Mouse (Mus musculus) midbrain, embryonic 14.5 days (tissue): ENCODE data around the gene Gipc3. TPM values are rescaled to one million over a fixed set of nuclear protein-coding genes. Genes with fewer than 3 reads are reported as not detected.

Experiments
- ATAC-seq: fragments of 200-750 bp; cut with Nextera tagmentation; 2 replicates; pipeline ENCODE4 v1.8.0; 2017; ENCODE audit warnings: moderate number of reproducible peaks, moderate library complexity; ENCODE audit not compliant: low FRiP score, low TSS enrichment
- DNase-seq: peaks from one replicate; pipeline ENCODE4 v3.0.0-alpha.2; 2015
- H3K27ac ChIP-seq: fragments of 300-500 bp; sonication (generic); replicated peaks from 2 replicates; pipeline ENCODE4 v1.5.1; 2014; ENCODE audit warnings: mild to moderate bottlenecking, low read depth, low read length, moderate library complexity
- H3K27me3 ChIP-seq: fragments of 300-500 bp; sonication (generic); 2 replicates; pipeline ENCODE4 v1.6.1; 2014; ENCODE audit warnings: low read length, control low read depth, mixed read lengths; ENCODE audit not compliant: control insufficient read depth, insufficient read depth
- H3K36me3 ChIP-seq: fragments of 300-500 bp; sonication (generic); 2 replicates; pipeline ENCODE4 v1.6.1; 2014; ENCODE audit warnings: low read length, control low read depth; ENCODE audit not compliant: control insufficient read depth, insufficient read depth
- H3K4me1 ChIP-seq: fragments of 300-500 bp; sonication (generic); 2 replicates; pipeline ENCODE4 v1.6.1; 2014; ENCODE audit warnings: mild to moderate bottlenecking, antibody characterized with exemption, low read length, control low read depth; ENCODE audit not compliant: control insufficient read depth, insufficient read depth
- H3K4me2 ChIP-seq: fragments of 300-500 bp; sonication (generic); 2 replicates; pipeline ENCODE4 v1.6.1; 2014; ENCODE audit warnings: mild to moderate bottlenecking, low read length, moderate library complexity
- H3K4me3 ChIP-seq: fragments of 300-500 bp; sonication (generic); replicated peaks from 2 replicates; pipeline ENCODE4 v1.5.1; 2014; ENCODE audit warnings: low read depth, low read length
- H3K9ac ChIP-seq: fragments of 300-500 bp; sonication (generic); replicated peaks from 2 replicates; pipeline ENCODE4 v1.6.1; 2014; ENCODE audit warnings: mild to moderate bottlenecking, low read length, moderate library complexity
- H3K9me3 ChIP-seq: fragments of 300-500 bp; sonication (generic); 2 replicates; pipeline ENCODE4 v1.6.1; 2016; ENCODE audit warnings: low read length, control low read depth, mixed read lengths; ENCODE audit not compliant: control insufficient read depth
- WGBS: fragments of 180-500 bp; shearing (Covaris S2); extraction: QIAGEN DNeasy Blood & Tissue Kit; methylation state at CpG from one replicate; pipeline ENCODE4 v1.1.7; 2014; 5-methylcytosine and 5-hydroxymethylcytosine counted together
- polyA plus RNA-seq: library from polyadenylated mRNA; unstranded; fragments of >200 nt; fragmentation: Nextera tagmentation; extraction: Ambion mirVana; gene quantifications from 2 replicates; pipeline ENCODE4 v1.2.1, GENCODE M21; 2014

The Gipc3 gene
- polyA plus RNA-seq, 1 experiment from 2014 or later: not detected

DNA sequence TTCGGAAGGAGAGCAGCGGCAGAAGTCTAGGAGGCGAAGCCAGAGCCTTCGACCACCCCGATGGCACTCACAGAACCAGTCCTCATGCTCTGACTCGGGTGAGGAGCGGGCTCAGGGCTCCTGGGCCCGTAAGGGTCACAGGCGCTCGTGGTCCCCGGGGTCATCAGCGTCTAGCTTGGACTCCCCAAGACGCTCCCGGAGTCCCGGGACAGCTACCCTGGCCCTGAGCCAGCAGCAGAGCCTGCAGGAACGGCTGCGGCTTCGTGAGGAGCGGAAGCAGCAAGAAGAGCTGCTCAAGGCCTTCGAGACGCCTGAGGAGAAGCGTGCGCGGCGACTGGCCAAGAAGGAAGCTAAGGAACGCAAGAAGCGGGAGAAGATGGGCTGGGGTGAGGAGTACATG lies 20.6 kb downstream of the Gipc3 start:
- DNase-seq: no peak

DNA sequence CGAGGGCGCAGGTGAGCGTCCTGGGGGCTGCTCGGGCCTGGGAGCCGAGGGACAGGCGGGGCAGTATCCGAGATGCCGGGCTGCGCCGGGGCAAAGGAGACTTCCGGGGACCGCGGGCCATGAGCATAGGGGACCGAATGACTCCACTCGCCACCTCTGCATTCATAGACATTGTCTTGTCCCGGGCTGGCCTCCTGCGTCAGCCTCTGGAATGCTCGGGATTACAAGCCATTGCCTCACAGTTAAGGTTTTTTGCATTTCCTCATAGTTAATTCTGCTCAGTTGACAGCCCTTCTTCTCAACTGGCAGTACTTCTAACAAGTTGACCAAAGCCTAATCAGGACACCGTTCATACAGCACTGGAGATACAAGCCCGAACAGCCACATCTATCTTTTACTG lies 21.6 kb downstream of the Gipc3 start:
- peak overlapping the region; percentile 93 for H3K4me3 ChIP-seq
- no peaks in the 10 kb centered on the region for H3K9me3 ChIP-seq
- no peaks in the 10 kb centered on the region for H3K27me3 ChIP-seq
- H3K36me3 ChIP-seq: peaks cover 62% of the 10 kb centered on the region
- 0 out of 2 replicates have a peak, but pooled peaks have one; percentile 0 for ATAC-seq
- H3K4me2 ChIP-seq: peak overlapping the region; percentile 79
- WGBS: 4% methylated on average over 20 of the region's 20 CpGs
- peaks cover 15% of the 10 kb centered on the region for H3K4me1 ChIP-seq
- DNase-seq: no peak
- H3K9ac ChIP-seq: peak overlapping the region; percentile 76
- H3K27ac ChIP-seq: peak overlapping the region; percentile 94

More for the DNA sequence above, 20.6 kb downstream of the Gipc3 start:
- Histone ChIP-seq H3K9ac (no peak overlapping the region), H3K27ac (no peak overlapping the region), H3K4me1 (peaks cover 15% of the 10 kb centered on the region), H3K4me2 (no peak overlapping the region), H3K27me3 (no peaks in the 10 kb centered on the region), H3K9me3 (no peaks in the 10 kb centered on the region), H3K36me3 (peaks cover 61% of the 10 kb centered on the region), H3K4me3 (peak overlapping the region; percentile 93; the same call in 1 of the 2 replicates)
- no peak for ATAC-seq
- 93% methylated on average over 27 of the region's 27 CpGs for WGBS

- peak within 1 kb of the TSS; percentile 94 for H3K27ac ChIP-seq
- peak within 1 kb of the TSS; percentile 93 for H3K4me3 ChIP-seq
- peak; percentile 100 for DNase-seq
- peak within 1 kb of the TSS; percentile 76 for H3K9ac ChIP-seq
- no peaks in the 10 kb centered on the region for H3K27me3 ChIP-seq
- peaks cover 62% of the 10 kb centered on the region for H3K36me3 ChIP-seq
- H3K9me3 ChIP-seq: no peaks in the 10 kb centered on the region
- H3K4me1 ChIP-seq: peaks cover 15% of the 10 kb centered on the region
- under 1% methylated on average over 68 of the region's 68 CpGs for WGBS
- H3K4me2 ChIP-seq: peak within 1 kb of the TSS; percentile 79
- peak; percentile 94 for ATAC-seq
Measured at GRCm38 (mm10) chr10:81320550-81321347, 22.3 kb downstream of the Gipc3 start, which contains the start of gene Cactin. TSS of gene Cactin (plus strand) at chr10:81321103.

- Histone ChIP-seq H3K27me3 (no peaks in the 10 kb centered on the region), H3K4me1 (peaks cover 15% of the 10 kb centered on the region), H3K4me3 (peak overlapping the region; percentile 93), H3K9me3 (no peaks in the 10 kb centered on the region), H3K27ac (peak overlapping the region; percentile 94), H3K4me2 (peak overlapping the region; percentile 79), H3K36me3 (peaks cover 62% of the 10 kb centered on the region), H3K9ac (peak overlapping the region; percentile 27; the same call in 1 of the 2 replicates)
- WGBS: 1% methylated on average over 38 of the region's 38 CpGs
- peak; percentile 97 for DNase-seq
- no peak for ATAC-seq
Measured at GRCm38 (mm10) chr10:81319741-81320549, 23.1 kb downstream of the Gipc3 start.

DNA sequence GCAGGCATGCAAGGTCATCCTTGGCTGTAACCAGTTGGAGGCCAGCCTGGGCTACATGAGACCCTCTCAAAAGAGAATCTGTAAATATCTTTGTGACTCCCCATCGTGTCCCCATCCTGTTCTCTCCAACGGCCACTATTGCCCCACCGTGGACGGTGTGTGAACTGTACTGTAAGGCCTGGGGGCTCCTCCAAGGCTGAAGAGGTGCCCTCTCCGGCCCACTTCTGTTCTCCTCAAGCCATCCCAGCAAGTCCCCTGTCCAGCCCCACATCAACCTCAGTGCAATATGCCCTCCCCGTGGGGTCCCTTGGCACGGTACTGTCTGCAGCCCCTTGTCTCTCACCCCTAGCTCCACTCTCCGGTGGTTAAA lies 23.8 kb downstream of the Gipc3 start:
- Histone ChIP-seq H3K4me3 (peak overlapping the region; percentile 93), H3K9ac (peak overlapping the region; percentile 27; the same call in 1 of the 2 replicates), H3K27me3 (no peaks in the 10 kb centered on the region), H3K4me2 (peak overlapping the region; percentile 79), H3K36me3 (peaks cover 62% of the 10 kb centered on the region), H3K4me1 (peaks cover 15% of the 10 kb centered on the region), H3K9me3 (no peaks in the 10 kb centered on the region), H3K27ac (peak overlapping the region; percentile 94)
- ATAC-seq: no peak
- no peak for DNase-seq
- 44% methylated on average over 8 of the region's 8 CpGs for WGBS

- no peak overlapping the region for H3K4me3 ChIP-seq
- H3K9ac ChIP-seq: peak overlapping the region; percentile 27; the same call in 1 of the 2 replicates
- peak overlapping the region; percentile 94; the same call in 1 of the 2 replicates for H3K27ac ChIP-seq
- no peaks in the 10 kb centered on the region for H3K27me3 ChIP-seq
- no peaks in the 10 kb centered on the region for H3K9me3 ChIP-seq
- no peak for ATAC-seq
- 94% methylated on average over 13 of the region's 13 CpGs for WGBS
- no peak for DNase-seq
- peaks cover 62% of the 10 kb centered on the region for H3K36me3 ChIP-seq
- H3K4me1 ChIP-seq: peaks cover 15% of the 10 kb centered on the region
- H3K4me2 ChIP-seq: peak overlapping the region; percentile 79
Measured at GRCm38 (mm10) chr10:81318589-81319329, 24.3 kb downstream of the Gipc3 start.

GRCm38 (mm10) chr10:81317273-81317672 lies 25.8 kb downstream of the Gipc3 start:
- no peak for DNase-seq
- 13% methylated on average over 19 of the region's 20 CpGs for WGBS
- Histone ChIP-seq H3K27me3 (no peaks in the 10 kb centered on the region), H3K4me2 (no peak overlapping the region), H3K9me3 (no peaks in the 10 kb centered on the region), H3K27ac (no peak overlapping the region), H3K36me3 (peaks cover 62% of the 10 kb centered on the region), H3K4me3 (no peak overlapping the region), H3K4me1 (peaks cover 15% of the 10 kb centered on the region), H3K9ac (no peak overlapping the region)
- ATAC-seq: no peak

DNA sequence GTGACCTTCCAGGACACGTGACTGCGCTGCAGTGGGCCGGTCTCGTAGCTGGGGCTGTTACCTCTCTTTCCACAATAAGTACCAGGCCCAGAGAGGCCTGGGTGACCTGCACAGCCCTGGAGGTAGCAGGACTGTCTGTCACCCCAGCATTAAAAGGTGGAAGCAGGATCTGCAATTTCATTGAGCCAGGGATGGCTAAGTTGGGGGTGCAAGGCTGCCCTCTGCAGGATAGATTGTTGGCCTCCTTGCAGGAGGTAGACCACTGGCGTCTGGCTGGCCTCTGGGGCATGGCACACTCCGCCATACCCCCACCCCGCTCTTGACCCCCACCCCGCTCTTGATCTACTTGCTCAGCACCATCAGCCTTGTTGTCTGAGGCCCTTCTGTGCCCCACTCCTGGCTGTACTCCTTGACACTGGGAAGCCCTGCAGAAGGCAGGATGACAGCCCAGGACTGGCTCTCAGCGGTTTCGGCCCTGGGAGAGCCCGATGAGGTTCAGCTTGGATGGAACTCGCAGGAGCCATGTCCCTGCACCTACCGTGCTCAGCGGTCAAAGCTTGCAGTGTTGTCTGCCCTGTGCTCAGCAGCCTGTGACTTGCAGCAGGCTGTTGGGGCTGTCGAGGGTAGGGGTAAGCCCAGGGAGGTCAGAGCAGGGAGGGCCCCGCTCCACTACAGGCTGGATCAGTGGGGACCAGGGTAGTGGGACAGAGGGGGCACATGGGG lies 26.6 kb downstream of the Gipc3 start:
- 35% methylated on average over 16 of the region's 16 CpGs for whole genome bisulfite sequencing
- Histone ChIP-seq H3K27ac (no peak overlapping the region), H3K27me3 (no peaks in the 10 kb centered on the region), H3K36me3 (peaks cover 70% of the 10 kb centered on the region), H3K9ac (no peak overlapping the region), H3K4me3 (no peak overlapping the region), H3K4me2 (no peak overlapping the region), H3K4me1 (peaks cover 9% of the 10 kb centered on the region), H3K9me3 (no peaks in the 10 kb centered on the region)
- peak; percentile 57 for DNase-seq
- ATAC-seq: no peak
